Mouse (Mus musculus): ENCODE measurements at regions not wholly inside any gene's neighbourhood (a gene's known extent, or its start where the extent isn't known, plus 50 kb on each side); places are given as distances from the start of the nearest gene placed in this dataset.

DNA sequence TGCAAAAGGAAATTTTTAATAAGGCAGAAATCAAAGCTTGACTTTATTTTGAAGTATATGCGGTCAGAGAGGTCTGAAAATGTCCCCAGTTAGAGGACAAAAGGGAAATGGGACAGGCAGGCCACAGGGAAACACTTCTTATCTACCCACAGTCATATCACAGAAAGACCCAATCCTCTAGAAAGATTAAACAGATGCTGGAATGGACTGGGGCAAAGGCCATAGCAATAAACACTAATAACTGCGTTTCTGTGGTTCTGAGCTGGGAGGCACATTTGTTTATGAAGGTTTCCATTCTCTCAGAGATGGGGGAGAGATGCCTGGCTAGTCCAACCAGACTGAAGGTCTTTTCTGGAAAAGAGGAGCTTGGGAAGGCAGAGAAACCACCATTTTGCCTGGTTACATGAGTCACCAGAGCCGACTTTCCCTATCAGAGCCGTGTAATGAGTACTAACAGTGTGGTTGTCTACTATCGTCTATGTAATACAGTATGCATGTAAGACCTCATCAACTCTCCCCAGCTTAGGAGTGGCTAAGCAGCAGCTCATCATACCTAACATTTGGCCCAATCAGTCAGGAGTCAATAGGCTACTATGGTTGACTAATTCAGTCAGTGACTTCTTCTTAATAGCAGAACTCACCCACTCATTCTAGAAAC, 130.2 kb downstream of the Gm9817 start:
- no peak for DNase-seq (ENCODE audit: low read depth, low spot score)
- Histone ChIP-seq H3K4me3 (ENCODE audit: insufficient read depth in 1 of 2, low read depth in 1 of 2, low read length in 2 of 2, poor library complexity in 1 of 2, severe bottlenecking in 1 of 2) (no peak overlapping the region), H3K9ac (ENCODE audit: insufficient read depth, low read depth, low read length, poor library complexity, severe bottlenecking) (no peak overlapping the region), H3K36me3 (ENCODE audit: control insufficient read depth, insufficient read depth, low read length, poor library complexity, severe bottlenecking) (no peaks in the 10 kb centered on the region), H3K9me3 (ENCODE audit: control insufficient read depth, insufficient read depth, low read depth, low read length) (no peaks in the 10 kb centered on the region), H3K4me1 (ENCODE audit: control insufficient read depth in 2 of 2, insufficient read depth in 2 of 2, low read length in 2 of 2, poor library complexity in 1 of 2) (peaks cover 0 to 7% of the 10 kb centered on the region in 2 experiments; a peak in 1 of 4 replicates), H3K27ac (ENCODE audit: insufficient read depth, low read depth, low read length, poor library complexity, severe bottlenecking) (no peak overlapping the region)
- in situ Hi-C loops (cut with MboI; ENCODE audit: low sequenced_read_pairs in 2 of 2, unreplicated experiment in 2 of 2) = no loop called here
- TF ChIP-seq MAFK (IDR thresholded peaks at IDR 0.05; ENCODE audit: insufficient read depth, low read depth, low read length) (no peak), HCFC1 (IDR thresholded peaks at IDR 0.05; ENCODE audit: borderline replicate concordance, insufficient read depth, low read length) (no peak), ZC3H11A (IDR thresholded peaks at IDR 0.05; ENCODE audit: borderline replicate concordance, low read depth, low read length) (no peak), CHD2 (IDR thresholded peaks at IDR 0.05; ENCODE audit: low read depth, low read length) (no peak), ZNF384 (IDR thresholded peaks at IDR 0.05; ENCODE audit: low read depth, low read length) (no peak)

DNA sequence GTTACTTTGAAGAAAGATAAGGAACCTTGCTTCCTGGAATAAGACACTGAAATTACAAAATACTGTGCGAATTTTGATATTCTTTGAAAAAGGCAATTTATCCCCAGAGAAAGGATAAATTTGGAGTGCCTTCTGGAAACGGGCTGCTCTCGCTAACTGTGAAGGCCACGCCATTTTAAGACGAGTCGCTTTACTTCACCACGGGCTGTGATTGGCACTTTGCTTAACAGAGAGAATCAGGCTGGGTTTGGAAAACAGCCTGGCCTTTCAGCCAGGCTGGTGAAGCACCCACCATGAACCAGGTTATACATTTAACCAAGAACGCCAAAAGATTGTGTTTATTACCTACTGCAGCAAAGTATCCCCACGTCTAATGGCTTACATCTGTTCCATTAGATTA, 132.7 kb downstream of the Gm9817 start:
- no peak overlapping the region for H3K9ac ChIP-seq (ENCODE audit: insufficient read depth, low read depth, low read length, poor library complexity, severe bottlenecking)
- H3K9me3 ChIP-seq (ENCODE audit: control insufficient read depth, insufficient read depth, low read depth, low read length) = no peaks in the 10 kb centered on the region
- TF ChIP-seq HCFC1 (IDR thresholded peaks at IDR 0.05; ENCODE audit: borderline replicate concordance, insufficient read depth, low read length) = no peak
- TF ChIP-seq MAFK (IDR thresholded peaks at IDR 0.05; ENCODE audit: insufficient read depth, low read depth, low read length) = no peak
- TF ChIP-seq ZC3H11A (IDR thresholded peaks at IDR 0.05; ENCODE audit: borderline replicate concordance, low read depth, low read length) = no peak
- TF ChIP-seq ZNF384 (IDR thresholded peaks at IDR 0.05; ENCODE audit: low read depth, low read length) = no peak
- TF ChIP-seq CHD2 (IDR thresholded peaks at IDR 0.05; ENCODE audit: low read depth, low read length) = no peak
- no peak for DNase-seq (ENCODE audit: low read depth, low spot score)
- no peaks in the 10 kb centered on the region for H3K36me3 ChIP-seq (ENCODE audit: control insufficient read depth, insufficient read depth, low read length, poor library complexity, severe bottlenecking)
- H3K4me1 ChIP-seq (ENCODE audit: control insufficient read depth in 2 of 2, insufficient read depth in 2 of 2, low read length in 2 of 2, poor library complexity in 1 of 2) = peaks cover 0 to 7% of the 10 kb centered on the region in 2 experiments; a peak in 1 of 4 replicates
- H3K27ac ChIP-seq (ENCODE audit: insufficient read depth, low read depth, low read length, poor library complexity, severe bottlenecking) = no peak overlapping the region
- no peak overlapping the region for H3K4me3 ChIP-seq (ENCODE audit: insufficient read depth in 1 of 2, low read depth in 1 of 2, low read length in 2 of 2, poor library complexity in 1 of 2, severe bottlenecking in 1 of 2)
- in situ Hi-C loops (cut with MboI; ENCODE audit: low sequenced_read_pairs in 2 of 2, unreplicated experiment in 2 of 2) = no loop called here

DNA sequence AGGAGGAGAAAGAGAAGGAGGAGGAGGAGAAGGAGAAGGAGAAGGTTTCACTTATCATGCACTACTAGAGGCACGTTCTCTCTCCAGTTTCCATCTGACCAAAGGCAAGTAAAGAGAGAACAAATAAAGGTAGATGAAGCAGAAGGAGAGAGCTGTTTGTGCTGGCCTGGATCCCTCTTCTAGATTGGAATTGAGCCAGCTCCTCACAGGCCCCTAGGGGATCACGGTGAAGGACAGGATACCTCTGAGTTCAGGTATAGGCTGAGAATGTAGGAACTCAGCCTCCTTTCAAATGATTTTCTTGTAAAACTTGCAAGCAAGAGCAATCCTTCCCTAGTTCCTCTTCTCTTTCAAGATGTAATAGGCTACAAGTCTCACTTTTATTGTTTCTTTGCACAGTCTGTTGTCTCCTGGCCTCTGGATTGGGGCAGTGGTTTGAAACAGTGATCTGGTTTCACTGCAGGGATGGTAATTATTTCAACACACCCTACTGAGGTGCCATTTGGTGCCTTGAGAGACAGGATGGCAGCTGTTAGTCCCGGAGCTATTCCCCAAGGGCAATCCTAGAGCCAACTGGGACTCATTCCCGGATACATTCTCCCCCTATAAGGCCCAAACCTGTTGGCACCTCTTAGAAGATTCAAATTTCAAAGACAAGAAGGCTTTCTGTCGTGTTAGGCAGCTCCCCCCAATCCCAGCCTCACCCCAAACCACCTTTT, 134.8 kb downstream of the Gm9817 start:
- H3K4me1 ChIP-seq (ENCODE audit: control insufficient read depth in 2 of 2, insufficient read depth in 2 of 2, low read length in 2 of 2, poor library complexity in 1 of 2) = peaks cover 0 to 7% of the 10 kb centered on the region in 2 experiments; a peak in 1 of 4 replicates
- H3K9me3 ChIP-seq (ENCODE audit: control insufficient read depth, insufficient read depth, low read depth, low read length) = no peaks in the 10 kb centered on the region
- H3K36me3 ChIP-seq (ENCODE audit: control insufficient read depth, insufficient read depth, low read length, poor library complexity, severe bottlenecking) = no peaks in the 10 kb centered on the region
- H3K27ac ChIP-seq (ENCODE audit: insufficient read depth, low read depth, low read length, poor library complexity, severe bottlenecking) = no peak overlapping the region
- DNase-seq (ENCODE audit: low read depth, low spot score) = no peak
- H3K9ac ChIP-seq (ENCODE audit: insufficient read depth, low read depth, low read length, poor library complexity, severe bottlenecking) = no peak overlapping the region
- no peak for TF ChIP-seq MAFK (IDR thresholded peaks at IDR 0.05; ENCODE audit: insufficient read depth, low read depth, low read length)
- no peak for TF ChIP-seq CHD2 (IDR thresholded peaks at IDR 0.05; ENCODE audit: low read depth, low read length)
- no peak for TF ChIP-seq ZC3H11A (IDR thresholded peaks at IDR 0.05; ENCODE audit: borderline replicate concordance, low read depth, low read length)
- no peak for TF ChIP-seq HCFC1 (IDR thresholded peaks at IDR 0.05; ENCODE audit: borderline replicate concordance, insufficient read depth, low read length)
- TF ChIP-seq ZNF384 (IDR thresholded peaks at IDR 0.05; ENCODE audit: low read depth, low read length) = no peak
- in situ Hi-C loops (cut with MboI; ENCODE audit: low sequenced_read_pairs in 2 of 2, unreplicated experiment in 2 of 2) = no loop called here
- no peak overlapping the region for H3K4me3 ChIP-seq (ENCODE audit: insufficient read depth in 1 of 2, low read depth in 1 of 2, low read length in 2 of 2, poor library complexity in 1 of 2, severe bottlenecking in 1 of 2)

DNA sequence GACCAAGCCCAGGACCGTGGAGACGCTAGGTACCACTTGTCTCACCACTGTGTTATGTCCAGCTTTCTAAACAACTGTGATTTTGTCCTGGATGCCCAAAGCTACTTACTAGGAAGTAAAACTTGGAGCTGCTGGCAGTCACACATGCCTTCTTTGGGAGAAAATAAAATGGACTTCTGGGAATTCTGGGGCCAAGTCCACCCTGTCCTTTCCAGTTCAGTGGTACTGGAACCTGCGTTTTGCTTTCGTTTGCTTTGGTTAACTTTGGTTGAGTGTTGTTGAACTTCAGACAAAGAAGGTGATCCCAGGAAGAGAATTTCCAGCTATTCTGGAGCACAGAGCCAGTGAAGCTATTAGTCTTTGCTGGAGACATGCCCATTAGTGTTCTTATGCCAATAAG, 139.8 kb downstream of the Gm9817 start:
- DNase-seq (ENCODE audit: low read depth, low spot score) = no peak
- in situ Hi-C loops (cut with MboI; ENCODE audit: low sequenced_read_pairs in 2 of 2, unreplicated experiment in 2 of 2) = no loop called here
- H3K9me3 ChIP-seq (ENCODE audit: control insufficient read depth, insufficient read depth, low read depth, low read length) = no peaks in the 10 kb centered on the region
- H3K36me3 ChIP-seq (ENCODE audit: control insufficient read depth, insufficient read depth, low read length, poor library complexity, severe bottlenecking) = no peaks in the 10 kb centered on the region
- H3K27ac ChIP-seq (ENCODE audit: insufficient read depth, low read depth, low read length, poor library complexity, severe bottlenecking) = no peak overlapping the region
- no peaks in the 10 kb centered on the region for H3K4me1 ChIP-seq (ENCODE audit: control insufficient read depth in 2 of 2, insufficient read depth in 2 of 2, low read length in 2 of 2, poor library complexity in 1 of 2)
- no peak overlapping the region for H3K9ac ChIP-seq (ENCODE audit: insufficient read depth, low read depth, low read length, poor library complexity, severe bottlenecking)
- H3K4me3 ChIP-seq (ENCODE audit: insufficient read depth in 1 of 2, low read depth in 1 of 2, low read length in 2 of 2, poor library complexity in 1 of 2, severe bottlenecking in 1 of 2) = no peak overlapping the region
- TF ChIP-seq ZNF384 (IDR thresholded peaks at IDR 0.05; ENCODE audit: low read depth, low read length) = no peak
- TF ChIP-seq CHD2 (IDR thresholded peaks at IDR 0.05; ENCODE audit: low read depth, low read length) = no peak
- TF ChIP-seq ZC3H11A (IDR thresholded peaks at IDR 0.05; ENCODE audit: borderline replicate concordance, low read depth, low read length) = no peak
- no peak for TF ChIP-seq HCFC1 (IDR thresholded peaks at IDR 0.05; ENCODE audit: borderline replicate concordance, insufficient read depth, low read length)
- TF ChIP-seq MAFK (IDR thresholded peaks at IDR 0.05; ENCODE audit: insufficient read depth, low read depth, low read length) = no peak

Measured in ES-E14 (cell line).